Mouse (Mus musculus) CH12.LX (cell line): ENCODE measurements around the gene Ulk4.

Experiments used
- CTCF ChIP-seq, 2 experiments: IDR thresholded peaks in 1 of 2; conservative IDR thresholded peaks in 1 of 2; 2 replicates each; pipeline ENCODE4 v1.5.1; 2011 to 2012; ENCODE audit warnings: low read depth in 2 of 2, low read length in 2 of 2, improper control_type of control experiment in 1 of 2, inconsistent platforms in 1 of 2, mild to moderate bottlenecking in 1 of 2, moderate library complexity in 1 of 2
- EP300 ChIP-seq: IDR thresholded peaks from 2 replicates; pipeline ENCODE4 v1.6.1; 2011; ENCODE audit warnings: low read length, improper control_type of control experiment
- GABPA ChIP-seq: IDR thresholded peaks from 2 replicates; pipeline ENCODE4 v1.6.1; 2012; ENCODE audit warnings: low read depth, low read length, improper control_type of control experiment, inconsistent platforms; ENCODE audit not compliant: insufficient replicate concordance
- HCFC1 ChIP-seq: IDR thresholded peaks from 2 replicates; pipeline ENCODE4 v1.6.1; 2012; ENCODE audit warnings: low read depth, mild to moderate bottlenecking, inconsistent platforms, low read length, improper control_type of control experiment
- MAX ChIP-seq: IDR thresholded peaks from 2 replicates; pipeline ENCODE4 v1.6.1; 2011; ENCODE audit warnings: low read length, improper control_type of control experiment
- POLR2A ChIP-seq: IDR thresholded peaks from 2 replicates; pipeline ENCODE4 v1.6.1; 2011; ENCODE audit warnings: low read depth, mild to moderate bottlenecking, improper control_type of control experiment, low read length
- ZC3H11A ChIP-seq: IDR thresholded peaks from 2 replicates; pipeline ENCODE4 v1.6.1; 2012; ENCODE audit warnings: low read depth, mild to moderate bottlenecking, inconsistent platforms, low read length, improper control_type of control experiment
- ZKSCAN1 ChIP-seq: IDR thresholded peaks from 2 replicates; pipeline ENCODE4 v1.6.1; 2012; ENCODE audit warnings: low read depth, inconsistent platforms, low read length, improper control_type of control experiment, borderline replicate concordance

DNA sequence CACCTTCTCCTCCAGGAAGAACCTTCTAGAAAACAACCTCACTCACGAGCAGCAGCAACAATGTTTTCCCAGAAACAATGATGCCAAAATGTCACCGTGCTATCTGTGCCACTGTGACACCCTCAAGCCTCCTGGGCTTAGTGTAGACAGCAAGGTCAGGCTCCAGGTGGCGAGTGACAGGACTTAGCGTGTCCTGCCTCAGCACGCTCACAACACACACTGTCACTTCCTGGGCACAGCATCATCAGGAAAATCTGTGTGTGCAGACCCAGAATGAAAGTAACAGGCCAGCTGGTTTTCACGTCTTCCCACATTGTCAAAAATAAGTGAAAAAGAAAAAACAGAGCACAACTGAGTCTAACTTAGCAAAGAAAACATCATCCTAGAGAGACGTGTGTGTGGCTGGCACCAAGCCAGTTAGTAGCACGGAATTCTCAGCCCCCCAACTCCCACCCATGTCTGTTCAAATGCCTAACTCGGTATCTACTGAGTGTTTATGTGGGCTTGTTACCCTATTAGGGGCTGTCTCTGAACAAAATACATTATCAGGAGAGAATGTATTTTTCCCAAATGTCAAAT, 120.7 kb downstream of the Ulk4 start:
- TF ChIP-seq EP300: no peak
- TF ChIP-seq HCFC1: no peak
- TF ChIP-seq GABPA: no peak
- no peak for TF ChIP-seq CTCF (conservative IDR thresholded peaks at IDR 0.05 in 1 of 2, IDR thresholded peaks at IDR 0.05 in 1 of 2; ENCODE audit: low read depth in 2 of 2, low read length in 2 of 2)
- no peak for TF ChIP-seq ZKSCAN1
- TF ChIP-seq MAX: no peak
- no peak for TF ChIP-seq ZC3H11A
- no peak for TF ChIP-seq POLR2A
